Mouse (Mus musculus) forebrain, embryonic 16.5 days (tissue): ENCODE measurements at regions not wholly inside any gene's neighbourhood (a gene's known extent, or its start where the extent isn't known, plus 50 kb on each side); places are given as distances from the start of the nearest gene placed in this dataset.
"Not testable (repeated sequence)": the region's sequence is repeated elsewhere in the genome, so short reads cannot be mapped to it uniquely, and the experiment has no call there.

Experiments used
- ATAC-seq: fragments of 200-750 bp; cut with Nextera tagmentation; 2 replicates; pipeline ENCODE4 v1.8.0; 2017; ENCODE audit warnings: mild to moderate bottlenecking, moderate library complexity
- H3K27ac ChIP-seq: fragments of 300-500 bp; sonication (generic); 2 replicates; pipeline ENCODE4 v1.5.1; 2014; ENCODE audit warnings: low read length, control low read depth
- H3K27me3 ChIP-seq: fragments of 300-500 bp; sonication (generic); replicated peaks from 2 replicates; pipeline ENCODE4 v1.6.1; 2014; ENCODE audit warnings: low read length; ENCODE audit not compliant: control insufficient read depth, insufficient read depth
- H3K36me3 ChIP-seq: fragments of 300-500 bp; sonication (generic); 2 replicates; pipeline ENCODE4 v1.6.1; 2014; ENCODE audit not compliant: control insufficient read depth, insufficient read depth
- H3K4me1 ChIP-seq: fragments of 300-500 bp; sonication (generic); replicated peaks from 2 replicates; pipeline ENCODE4 v1.6.1; 2014; ENCODE audit warnings: low read length; ENCODE audit not compliant: control insufficient read depth, insufficient read depth
- H3K4me2 ChIP-seq: fragments of 300-500 bp; sonication (generic); 2 replicates; pipeline ENCODE4 v1.6.1; 2014; ENCODE audit warnings: mild to moderate bottlenecking, low read length, control low read depth
- H3K4me3 ChIP-seq: fragments of 300-500 bp; sonication (generic); replicated peaks from 2 replicates; pipeline ENCODE4 v1.5.1; 2014; ENCODE audit warnings: mild to moderate bottlenecking, low read length, control low read depth
- H3K9ac ChIP-seq: fragments of 300-500 bp; sonication (generic); replicated peaks from 2 replicates; pipeline ENCODE4 v1.6.1; 2014; ENCODE audit warnings: low read depth, low read length, control low read depth
- H3K9me3 ChIP-seq: fragments of 300-500 bp; sonication (generic); 2 replicates; pipeline ENCODE4 v1.6.1; 2016; ENCODE audit warnings: low read length; ENCODE audit not compliant: control insufficient read depth
- WGBS: fragments of 180-500 bp; shearing (Covaris S2); extraction: QIAGEN DNeasy Blood & Tissue Kit; methylation state at CpG from one replicate; pipeline ENCODE4 v1.1.7; 2014; 5-methylcytosine and 5-hydroxymethylcytosine counted together

DNA sequence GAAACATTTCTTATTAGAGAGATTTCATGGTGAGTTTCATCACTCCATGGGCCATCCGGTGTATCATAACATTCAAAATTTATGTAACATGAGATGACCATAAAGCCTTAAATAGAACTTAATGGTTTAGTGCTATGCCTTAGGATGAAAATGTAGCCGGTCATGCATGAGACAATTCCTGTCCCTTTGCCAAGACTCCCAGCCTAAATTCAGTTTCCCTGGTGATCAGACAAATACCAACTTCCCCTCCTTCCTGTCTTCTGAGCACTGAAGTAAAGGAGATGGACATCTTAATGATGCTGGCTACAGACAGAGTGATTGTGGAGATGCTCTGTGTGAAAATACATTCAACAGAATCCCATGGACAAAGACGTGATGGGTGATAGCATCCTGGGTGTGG is 322.7 kb downstream of the Ets1 start:
- Histone ChIP-seq H3K9ac (no peak overlapping the region), H3K4me1 (no peaks in the 10 kb centered on the region), H3K4me2 (no peak overlapping the region), H3K4me3 (no peak overlapping the region), H3K27ac (no peak overlapping the region), H3K36me3 (no peaks in the 10 kb centered on the region), H3K9me3 (no peaks in the 10 kb centered on the region), H3K27me3 (no peaks in the 10 kb centered on the region)
- 56% methylated on average over 3 of the region's 3 CpGs for WGBS
- ATAC-seq = no peak

GRCm38 (mm10) chr9:32959468-32959867 is 323.4 kb downstream of the Ets1 start:
- ATAC-seq = not testable (repeated sequence)

GRCm38 (mm10) chr9:32962679-32963205 is 326.7 kb downstream of the Ets1 start:
- no peaks in the 10 kb centered on the region for H3K27me3 ChIP-seq
- no peak overlapping the region for H3K4me2 ChIP-seq
- ATAC-seq = no peak
- H3K27ac ChIP-seq = no peak overlapping the region
- no peaks in the 10 kb centered on the region for H3K4me1 ChIP-seq
- H3K4me3 ChIP-seq = no peak overlapping the region
- H3K9ac ChIP-seq = no peak overlapping the region
- no peaks in the 10 kb centered on the region for H3K9me3 ChIP-seq
- 91% methylated on average over 5 of the region's 5 CpGs for WGBS
- H3K36me3 ChIP-seq = no peaks in the 10 kb centered on the region

More at GRCm38 (mm10) chr9:32959468-32959867, 323.4 kb downstream of the Ets1 start:
- H3K27me3 ChIP-seq, H3K27ac ChIP-seq, H3K4me3 ChIP-seq, H3K4me1 ChIP-seq, H3K9ac ChIP-seq, H3K36me3 ChIP-seq, H3K9me3 ChIP-seq, H3K4me2 ChIP-seq: not testable (repeated sequence)

DNA sequence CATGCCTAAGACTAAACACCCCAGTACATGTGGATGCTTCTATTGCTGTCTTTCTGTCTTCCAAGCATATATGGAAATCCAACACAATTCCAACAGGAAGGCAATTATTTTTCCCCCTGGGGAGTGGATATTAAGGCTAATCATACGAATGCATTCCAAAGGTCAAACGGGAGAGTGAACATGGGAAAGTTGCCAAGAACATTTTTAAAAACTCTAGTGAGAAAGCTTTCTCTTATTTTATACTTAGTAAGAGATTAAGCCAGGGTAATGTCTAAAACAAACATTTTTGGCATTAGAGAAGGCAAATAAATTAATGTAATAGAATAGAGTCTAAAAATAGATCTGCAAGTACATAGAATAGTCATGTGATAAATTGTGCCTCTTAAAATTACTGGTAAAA is 332.4 kb downstream of the Ets1 start:
- ATAC-seq = no peak
- H3K27ac ChIP-seq = no peak overlapping the region
- H3K36me3 ChIP-seq = no peaks in the 10 kb centered on the region
- no peak overlapping the region for H3K4me3 ChIP-seq
- H3K9me3 ChIP-seq = no peaks in the 10 kb centered on the region
- no peaks in the 10 kb centered on the region for H3K27me3 ChIP-seq
- H3K4me1 ChIP-seq = no peaks in the 10 kb centered on the region
- no peak overlapping the region for H3K9ac ChIP-seq
- 52% methylated on average over 2 of the region's 2 CpGs for WGBS
- no peak overlapping the region for H3K4me2 ChIP-seq

GRCm38 (mm10) chr9:32971421-32971820 is 335.4 kb downstream of the Ets1 start:
- WGBS = 86% methylated on average over 5 of the region's 5 CpGs
- Histone ChIP-seq H3K27me3 (no peaks in the 10 kb centered on the region), H3K4me1 (no peaks in the 10 kb centered on the region), H3K4me3 (no peak overlapping the region), H3K36me3 (no peaks in the 10 kb centered on the region), H3K9ac (no peak overlapping the region), H3K9me3 (no peaks in the 10 kb centered on the region), H3K4me2 (no peak overlapping the region), H3K27ac (no peak overlapping the region)
- no peak for ATAC-seq

GRCm38 (mm10) chr9:32971926-32972325 is 335.9 kb downstream of the Ets1 start:
- no peaks in the 10 kb centered on the region for H3K4me1 ChIP-seq
- 81% methylated on average over 7 of the region's 7 CpGs for WGBS
- no peaks in the 10 kb centered on the region for H3K9me3 ChIP-seq
- H3K4me3 ChIP-seq = no peak overlapping the region
- H3K9ac ChIP-seq = no peak overlapping the region
- H3K27me3 ChIP-seq = no peaks in the 10 kb centered on the region
- no peak for ATAC-seq
- no peaks in the 10 kb centered on the region for H3K36me3 ChIP-seq
- H3K4me2 ChIP-seq = no peak overlapping the region
- no peak overlapping the region for H3K27ac ChIP-seq

DNA sequence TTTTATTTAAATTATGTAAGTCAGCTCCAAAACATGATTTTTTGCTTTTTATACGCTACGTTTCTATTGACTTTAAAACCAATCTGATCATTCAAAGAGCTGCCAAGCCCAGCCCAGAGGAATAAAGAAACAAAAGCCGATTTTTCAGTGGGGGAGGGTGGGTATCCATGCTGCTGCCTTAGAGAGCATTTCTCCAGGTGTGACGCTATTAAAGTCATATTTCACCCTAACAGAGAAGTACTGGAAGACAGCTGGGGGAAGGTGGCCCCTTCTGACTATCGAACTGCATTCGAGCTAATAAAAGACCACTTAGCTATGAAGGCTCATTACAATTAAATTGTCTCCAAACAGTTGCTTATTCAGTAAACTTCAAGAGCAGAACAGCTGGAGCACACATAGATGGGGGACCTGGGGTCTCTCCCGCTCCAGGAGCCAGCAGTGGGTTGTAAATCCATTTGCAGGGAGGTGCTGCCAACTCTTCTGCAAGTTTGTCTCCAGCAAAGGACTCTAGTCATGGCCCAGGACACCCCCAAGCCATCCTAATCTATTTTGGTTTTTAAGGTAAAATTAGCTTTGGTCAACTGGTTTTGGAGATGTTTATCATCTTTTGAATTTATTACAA is 336.5 kb downstream of the Ets1 start:
- ATAC-seq = no peak
- 77% methylated on average over 7 of the region's 7 CpGs for WGBS
- Histone ChIP-seq H3K9ac (no peak overlapping the region), H3K27me3 (no peaks in the 10 kb centered on the region), H3K9me3 (no peaks in the 10 kb centered on the region), H3K4me1 (no peaks in the 10 kb centered on the region), H3K27ac (no peak overlapping the region), H3K4me2 (no peak overlapping the region), H3K4me3 (no peak overlapping the region), H3K36me3 (no peaks in the 10 kb centered on the region)

DNA sequence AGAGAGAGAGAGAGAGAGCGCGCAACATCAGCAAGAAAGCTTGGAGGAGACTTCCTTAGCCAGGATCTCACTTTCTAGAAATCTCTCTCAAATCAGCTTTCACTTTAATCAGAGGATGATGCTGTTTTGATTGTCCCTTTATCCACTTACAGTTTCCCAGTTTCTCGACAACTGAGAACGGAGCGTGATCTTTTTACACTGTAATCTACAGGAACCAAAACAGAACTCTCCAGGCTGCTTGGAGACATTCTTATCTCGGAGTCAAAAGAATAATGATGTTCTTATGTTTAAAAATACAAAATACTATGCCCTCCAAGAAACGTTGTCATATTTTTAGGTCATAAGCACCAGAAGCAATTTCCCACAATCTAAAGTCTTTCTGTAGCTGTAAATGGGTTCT is 341.7 kb downstream of the Ets1 start:
- WGBS = 81% methylated on average over 7 of the region's 7 CpGs
- Histone ChIP-seq H3K36me3 (no peaks in the 10 kb centered on the region), H3K9me3 (no peaks in the 10 kb centered on the region), H3K4me3 (no peak overlapping the region), H3K4me1 (no peaks in the 10 kb centered on the region), H3K27me3 (no peaks in the 10 kb centered on the region), H3K4me2 (no peak overlapping the region), H3K27ac (no peak overlapping the region), H3K9ac (no peak overlapping the region)
- ATAC-seq = no peak

DNA sequence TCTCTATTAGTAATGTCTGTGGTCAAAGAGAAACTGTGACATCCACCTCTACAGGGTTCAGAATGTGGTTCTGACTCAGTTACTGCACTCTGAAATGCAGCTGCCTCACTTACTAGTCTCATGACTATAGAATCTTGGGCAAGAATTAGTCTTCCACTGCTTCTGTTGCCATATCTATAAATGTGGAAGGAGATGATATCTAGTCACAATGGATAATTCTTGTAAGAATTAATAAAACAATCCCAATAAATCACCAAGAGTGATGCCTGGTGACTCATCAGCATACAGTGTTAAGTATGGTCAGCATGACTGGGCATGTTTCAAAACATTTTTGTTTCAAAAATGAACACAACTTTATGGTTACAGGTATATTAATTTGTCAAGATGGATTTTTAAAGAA is 344.8 kb downstream of the Ets1 start:
- ATAC-seq = no peak

DNA sequence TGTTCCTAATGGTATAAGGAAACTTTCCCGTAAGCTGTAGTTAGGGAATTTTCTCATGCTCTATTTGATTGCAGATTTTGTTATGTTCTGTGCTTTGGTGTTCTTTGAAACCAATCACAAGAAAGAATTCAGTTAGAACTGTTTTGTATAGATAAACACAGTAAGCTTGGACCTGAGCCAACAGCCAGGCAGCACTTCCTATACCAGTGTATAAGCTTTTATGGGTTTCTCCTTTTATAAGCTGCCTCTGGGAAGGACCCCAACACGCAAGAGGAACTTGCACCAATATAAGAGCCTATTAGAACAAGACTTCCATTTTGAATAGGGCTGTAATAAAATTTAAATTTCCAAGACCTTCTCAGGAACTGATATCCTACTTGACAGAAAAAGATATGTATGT is 347.2 kb downstream of the Ets1 start:
- Histone ChIP-seq H3K9me3 (no peaks in the 10 kb centered on the region), H3K4me3 (no peak overlapping the region), H3K36me3 (no peaks in the 10 kb centered on the region), H3K4me2 (no peak overlapping the region), H3K9ac (no peak overlapping the region), H3K27ac (no peak overlapping the region), H3K4me1 (no peaks in the 10 kb centered on the region), H3K27me3 (no peaks in the 10 kb centered on the region)
- 43% methylated on average over 2 of the region's 2 CpGs for WGBS
- no peak for ATAC-seq

More for the DNA sequence above, 344.8 kb downstream of the Ets1 start:
- H3K27me3 ChIP-seq = no peaks in the 10 kb centered on the region
- no peak overlapping the region for H3K4me2 ChIP-seq
- H3K4me3 ChIP-seq = no peak overlapping the region
- H3K9me3 ChIP-seq = no peaks in the 10 kb centered on the region
- H3K27ac ChIP-seq = no peak overlapping the region
- no peaks in the 10 kb centered on the region for H3K36me3 ChIP-seq
- no peak overlapping the region for H3K9ac ChIP-seq
- H3K4me1 ChIP-seq = no peaks in the 10 kb centered on the region
